Mouse (Mus musculus) forebrain, embryonic 16.5 days (tissue): ENCODE measurements around the gene Smurf1. TPM values are rescaled to one million over a fixed set of nuclear protein-coding genes. Genes with fewer than 3 reads are reported as not detected.

Experiments
- ATAC-seq: fragments of 200-750 bp; cut with Nextera tagmentation; 2 replicates; pipeline ENCODE4 v1.8.0; 2017; ENCODE audit warnings: mild to moderate bottlenecking, moderate library complexity
- H3K27ac ChIP-seq: fragments of 300-500 bp; sonication (generic); 2 replicates; pipeline ENCODE4 v1.5.1; 2014; ENCODE audit warnings: low read length, control low read depth
- H3K27me3 ChIP-seq: fragments of 300-500 bp; sonication (generic); replicated peaks from 2 replicates; pipeline ENCODE4 v1.6.1; 2014; ENCODE audit warnings: low read length; ENCODE audit not compliant: control insufficient read depth, insufficient read depth
- H3K36me3 ChIP-seq: fragments of 300-500 bp; sonication (generic); 2 replicates; pipeline ENCODE4 v1.6.1; 2014; ENCODE audit not compliant: control insufficient read depth, insufficient read depth
- H3K4me1 ChIP-seq: fragments of 300-500 bp; sonication (generic); replicated peaks from 2 replicates; pipeline ENCODE4 v1.6.1; 2014; ENCODE audit warnings: low read length; ENCODE audit not compliant: control insufficient read depth, insufficient read depth
- H3K4me2 ChIP-seq: fragments of 300-500 bp; sonication (generic); 2 replicates; pipeline ENCODE4 v1.6.1; 2014; ENCODE audit warnings: mild to moderate bottlenecking, low read length, control low read depth
- H3K4me3 ChIP-seq: fragments of 300-500 bp; sonication (generic); replicated peaks from 2 replicates; pipeline ENCODE4 v1.5.1; 2014; ENCODE audit warnings: mild to moderate bottlenecking, low read length, control low read depth
- H3K9ac ChIP-seq: fragments of 300-500 bp; sonication (generic); replicated peaks from 2 replicates; pipeline ENCODE4 v1.6.1; 2014; ENCODE audit warnings: low read depth, low read length, control low read depth
- H3K9me3 ChIP-seq: fragments of 300-500 bp; sonication (generic); 2 replicates; pipeline ENCODE4 v1.6.1; 2016; ENCODE audit warnings: low read length; ENCODE audit not compliant: control insufficient read depth
- WGBS: fragments of 180-500 bp; shearing (Covaris S2); extraction: QIAGEN DNeasy Blood & Tissue Kit; methylation state at CpG from one replicate; pipeline ENCODE4 v1.1.7; 2014; 5-methylcytosine and 5-hydroxymethylcytosine counted together
- polyA plus RNA-seq: library from polyadenylated mRNA; unstranded; fragments of >200 nt; fragmentation: Nextera tagmentation; extraction: Ambion mirVana; gene quantifications from 2 replicates; pipeline ENCODE4 v1.2.1, GENCODE M21; 2015

Smurf1 gene
- polyA plus RNA-seq, 1 experiment from 2014 or later = 28.2 TPM

GRCm38 (mm10) chr5:144872326-144872725 is 93.3 kb downstream of the Smurf1 start:
- Histone ChIP-seq H3K4me1 (no peaks in the 10 kb centered on the region), H3K27me3 (no peaks in the 10 kb centered on the region), H3K9ac (no peak overlapping the region), H3K27ac (no peak overlapping the region), H3K4me3 (no peak overlapping the region), H3K9me3 (no peaks in the 10 kb centered on the region), H3K4me2 (no peak overlapping the region), H3K36me3 (no peaks in the 10 kb centered on the region; the same call in 1 of the 2 replicates)
- no peak for ATAC-seq
- WGBS = 90% methylated on average over 5 of the region's 5 CpGs

GRCm38 (mm10) chr5:144871775-144872174 is 93.9 kb downstream of the Smurf1 start:
- H3K27ac ChIP-seq = no peak overlapping the region
- WGBS = 100% methylated on average over 1 of the region's 1 CpGs
- no peak overlapping the region for H3K4me2 ChIP-seq

GRCm38 (mm10) chr5:144870782-144871181 is 94.9 kb downstream of the Smurf1 start:
- 87% methylated on average over 7 of the region's 7 CpGs for WGBS
- Histone ChIP-seq H3K27ac (no peak overlapping the region), H3K4me2 (no peak overlapping the region), H3K4me1 (no peaks in the 10 kb centered on the region), H3K9me3 (no peaks in the 10 kb centered on the region), H3K36me3 (no peaks in the 10 kb centered on the region), H3K4me3 (no peak overlapping the region), H3K9ac (no peak overlapping the region), H3K27me3 (no peaks in the 10 kb centered on the region)
- ATAC-seq = no peak

More at GRCm38 (mm10) chr5:144871775-144872174, 93.9 kb downstream of the Smurf1 start:
- no peak for ATAC-seq
- H3K9ac ChIP-seq = no peak overlapping the region
- H3K9me3 ChIP-seq = no peaks in the 10 kb centered on the region
- no peaks in the 10 kb centered on the region for H3K4me1 ChIP-seq
- H3K27me3 ChIP-seq = no peaks in the 10 kb centered on the region
- H3K4me3 ChIP-seq = no peak overlapping the region
- no peaks in the 10 kb centered on the region; the same call in 1 of the 2 replicates for H3K36me3 ChIP-seq

- Histone ChIP-seq H3K4me3 (no peak overlapping the region), H3K27me3 (no peaks in the 10 kb centered on the region)
- WGBS = 44% methylated on average over 7 of the region's 7 CpGs
These were observed 96.2 kb downstream of the Smurf1 start for GRCm38 (mm10) chr5:144869466-144869865.

GRCm38 (mm10) chr5:144866923-144867322 is 98.7 kb downstream of the Smurf1 start:
- Histone ChIP-seq H3K27me3 (no peaks in the 10 kb centered on the region), H3K4me3 (no peak overlapping the region), H3K4me1 (no peaks in the 10 kb centered on the region), H3K9ac (no peak overlapping the region), H3K4me2 (no peak overlapping the region), H3K36me3 (no peaks in the 10 kb centered on the region), H3K9me3 (no peaks in the 10 kb centered on the region), H3K27ac (no peak overlapping the region)
- no peak for ATAC-seq
- WGBS = 67% methylated on average over 8 of the region's 8 CpGs

More at GRCm38 (mm10) chr5:144869466-144869865, 96.2 kb downstream of the Smurf1 start:
- H3K4me1 ChIP-seq = no peaks in the 10 kb centered on the region
- H3K4me2 ChIP-seq = no peak overlapping the region
- no peaks in the 10 kb centered on the region for H3K9me3 ChIP-seq
- no peak for ATAC-seq
- no peak overlapping the region for H3K9ac ChIP-seq
- no peaks in the 10 kb centered on the region for H3K36me3 ChIP-seq
- H3K27ac ChIP-seq = no peak overlapping the region

GRCm38 (mm10) chr5:144860913-144861312 is 104.7 kb downstream of the Smurf1 start:
- Histone ChIP-seq H3K27me3 (no peaks in the 10 kb centered on the region), H3K4me1 (no peaks in the 10 kb centered on the region), H3K4me3 (no peak overlapping the region), H3K36me3 (peaks cover 37% of the 10 kb centered on the region), H3K4me2 (no peak overlapping the region), H3K9me3 (no peaks in the 10 kb centered on the region), H3K9ac (no peak overlapping the region), H3K27ac (no peak overlapping the region)
- 93% methylated on average over 8 of the region's 8 CpGs for WGBS
- no peak for ATAC-seq

- no peak for ATAC-seq
- Histone ChIP-seq H3K9me3 (no peaks in the 10 kb centered on the region), H3K27me3 (no peaks in the 10 kb centered on the region), H3K27ac (no peak overlapping the region), H3K36me3 (peaks cover 45% of the 10 kb centered on the region), H3K4me3 (no peak overlapping the region), H3K9ac (no peak overlapping the region), H3K4me1 (no peaks in the 10 kb centered on the region), H3K4me2 (no peak overlapping the region)
- WGBS = 93% methylated on average over 9 of the region's 9 CpGs
These were observed 106.4 kb downstream of the Smurf1 start for GRCm38 (mm10) chr5:144859284-144859683.

GRCm38 (mm10) chr5:144858527-144858926 is 107.1 kb downstream of the Smurf1 start:
- no peak overlapping the region for H3K4me3 ChIP-seq
- 95% methylated on average over 15 of the region's 15 CpGs for WGBS
- H3K4me1 ChIP-seq = no peaks in the 10 kb centered on the region
- H3K4me2 ChIP-seq = no peak overlapping the region
- no peak overlapping the region for H3K27ac ChIP-seq
- no peak for ATAC-seq
- no peaks in the 10 kb centered on the region for H3K9me3 ChIP-seq
- H3K9ac ChIP-seq = no peak overlapping the region
- H3K36me3 ChIP-seq = peaks cover 45% of the 10 kb centered on the region
- no peaks in the 10 kb centered on the region for H3K27me3 ChIP-seq

- Histone ChIP-seq H3K4me1 (no peaks in the 10 kb centered on the region), H3K9me3 (no peaks in the 10 kb centered on the region), H3K9ac (no peak overlapping the region), H3K27ac (no peak overlapping the region), H3K4me3 (no peak overlapping the region), H3K36me3 (peaks cover 64% of the 10 kb centered on the region), H3K4me2 (no peak overlapping the region), H3K27me3 (no peaks in the 10 kb centered on the region)
- ATAC-seq = no peak
- WGBS = 59% methylated on average over 6 of the region's 6 CpGs
These were observed 109.7 kb downstream of the Smurf1 start for GRCm38 (mm10) chr5:144855936-144856335.

- H3K9ac ChIP-seq = no peak overlapping the region
These were observed 111.7 kb downstream of the Smurf1 start for GRCm38 (mm10) chr5:144853931-144854330.

More at GRCm38 (mm10) chr5:144853931-144854330, 111.7 kb downstream of the Smurf1 start:
- Histone ChIP-seq H3K4me2 (no peak overlapping the region), H3K27ac (no peak overlapping the region), H3K36me3 (peaks cover 57% of the 10 kb centered on the region), H3K4me3 (no peak overlapping the region), H3K4me1 (no peaks in the 10 kb centered on the region), H3K27me3 (no peaks in the 10 kb centered on the region), H3K9me3 (no peaks in the 10 kb centered on the region)
- no peak for ATAC-seq
- WGBS = 92% methylated on average over 5 of the region's 5 CpGs
